Mouse (Mus musculus): Measurements from ENCODE around the gene C2cd3. TPM values are rescaled to one million over a fixed set of nuclear protein-coding genes. Genes with fewer than 3 reads are reported as not detected.

Gene C2cd3
- polyA plus RNA-seq, 1 experiment from 2014 or later, result 19.3 TPM

DNA sequence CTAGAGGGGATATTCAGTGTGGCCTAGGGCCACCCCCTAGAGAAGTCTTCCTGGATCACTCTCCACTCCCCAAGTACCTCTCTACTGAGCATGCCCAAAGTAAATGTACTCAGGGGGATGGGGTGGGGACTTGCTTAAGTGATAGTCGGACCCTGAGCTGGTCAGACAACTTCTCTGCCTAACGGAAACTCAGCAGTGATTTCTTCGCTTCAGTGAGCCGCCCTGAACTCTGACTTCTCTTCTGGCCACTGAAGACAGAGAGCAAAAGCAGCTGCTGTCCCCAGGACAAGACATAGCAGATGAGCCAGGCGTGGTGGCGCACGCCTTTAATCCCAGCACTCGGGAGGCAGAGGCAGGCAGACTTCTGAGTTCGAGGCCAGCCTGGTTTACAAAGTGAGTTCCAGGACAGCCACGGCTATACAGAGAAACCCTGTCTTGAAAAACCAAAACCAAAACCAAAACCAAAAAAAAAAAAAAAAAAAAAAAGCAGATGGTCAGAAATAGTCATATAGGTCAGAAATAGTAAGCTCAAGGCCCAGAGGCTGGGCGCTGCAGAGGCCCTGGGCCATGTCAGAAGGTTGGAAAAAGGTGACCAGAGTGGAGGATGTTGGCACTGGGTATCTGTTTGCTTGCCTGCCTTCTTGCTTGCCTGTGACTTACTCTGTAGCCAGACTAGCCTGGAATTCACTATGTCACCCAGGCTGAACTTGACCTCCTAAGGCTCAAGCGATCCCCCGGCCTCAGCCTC is 132.9 kb downstream of the C2cd3 start:
- Histone ChIP-seq H3K9me3 (ENCODE audit: control insufficient read depth, low read length) (no peaks in the 10 kb centered on the region), H3K9ac (ENCODE audit: low read length) (no peak overlapping the region), H3K27ac (replicated peaks in 1 of 2; ENCODE audit: control insufficient read depth in 1 of 2, insufficient read depth in 1 of 2, low read depth in 2 of 2, low read length in 2 of 2) (no peak overlapping the region), H3K4me3 (ENCODE audit: control insufficient read depth in 1 of 2, insufficient read depth in 1 of 2, low read depth in 1 of 2, low read length in 2 of 2) (no peak overlapping the region), H3K4me1 (ENCODE audit: control insufficient read depth in 2 of 2, insufficient read depth in 2 of 2, low read length in 2 of 2) (no peaks in the 10 kb centered on the region), H3K36me3 (ENCODE audit: control insufficient read depth, insufficient read depth, low read length) (peaks cover 3% of the 10 kb centered on the region; the same call in 1 of the 2 replicates), H3K4me2 (ENCODE audit: low read length) (no peak overlapping the region), H3K27me3 (ENCODE audit: control insufficient read depth, insufficient read depth, low read length) (no peaks in the 10 kb centered on the region)
- WGBS, result 79% methylated on average over 13 of the region's 13 CpGs
- no peak for ATAC-seq (ENCODE audit: insufficient number of reproducible peaks, insufficient read depth, low FRiP score, low read depth)

DNA sequence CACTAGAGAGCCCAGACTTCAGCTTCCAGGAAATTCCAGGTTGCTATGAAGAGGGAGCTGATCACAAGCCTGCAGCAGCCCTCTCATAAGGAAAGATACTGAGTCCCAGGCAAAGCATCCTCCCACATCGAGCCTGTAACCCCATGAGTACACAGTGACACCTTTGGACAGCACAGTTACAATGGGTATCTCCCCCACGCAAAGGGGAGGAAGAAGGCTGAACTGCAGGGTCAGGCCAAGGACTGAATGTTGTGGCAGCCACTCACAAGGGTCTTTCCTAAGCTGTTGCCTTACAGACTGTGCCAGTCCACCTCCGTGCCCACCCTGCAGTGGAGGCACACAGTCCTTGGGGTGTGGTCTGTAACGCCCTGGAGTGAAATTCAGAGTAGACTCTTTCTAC is 134.5 kb downstream of the C2cd3 start:
- H3K4me2 ChIP-seq (ENCODE audit: low read length), result no peak overlapping the region
- no peaks in the 10 kb centered on the region for H3K36me3 ChIP-seq (ENCODE audit: control insufficient read depth, insufficient read depth, low read length)
- H3K9ac ChIP-seq (ENCODE audit: low read length), result no peak overlapping the region
- no peaks in the 10 kb centered on the region for H3K27me3 ChIP-seq (ENCODE audit: control insufficient read depth, insufficient read depth, low read length)
- ATAC-seq (ENCODE audit: insufficient number of reproducible peaks, insufficient read depth, low FRiP score, low read depth), result no peak
- H3K27ac ChIP-seq (replicated peaks in 1 of 2; ENCODE audit: control insufficient read depth in 1 of 2, insufficient read depth in 1 of 2, low read depth in 2 of 2, low read length in 2 of 2), result no peak overlapping the region
- H3K4me1 ChIP-seq (ENCODE audit: control insufficient read depth in 2 of 2, insufficient read depth in 2 of 2, low read length in 2 of 2), result no peaks in the 10 kb centered on the region
- no peak overlapping the region for H3K4me3 ChIP-seq (ENCODE audit: control insufficient read depth in 1 of 2, insufficient read depth in 1 of 2, low read depth in 1 of 2, low read length in 2 of 2)
- 64% methylated on average over 4 of the region's 4 CpGs for WGBS
- H3K9me3 ChIP-seq (ENCODE audit: control insufficient read depth, low read length), result no peaks in the 10 kb centered on the region

DNA sequence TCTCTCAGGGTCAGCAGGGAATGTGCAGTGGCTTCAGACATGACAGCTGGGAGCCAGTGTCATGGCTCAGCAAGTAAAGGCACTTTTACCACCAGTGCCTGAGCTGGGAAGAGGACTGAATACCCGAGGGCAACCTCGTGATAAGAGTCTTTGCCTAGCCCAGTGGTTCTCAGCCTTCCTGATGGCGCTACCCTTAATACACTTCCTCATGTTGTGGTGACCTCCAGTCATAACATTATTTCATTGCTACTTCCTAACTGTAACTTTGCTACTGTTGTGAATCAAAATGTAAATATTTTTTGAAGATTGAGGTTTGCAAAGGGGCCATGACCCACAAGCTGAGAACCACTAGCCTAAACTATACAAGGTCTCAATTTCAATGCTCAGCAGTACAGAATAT is 136.6 kb downstream of the C2cd3 start:
- ATAC-seq (ENCODE audit: insufficient number of reproducible peaks, insufficient read depth, low FRiP score, low read depth), result no peak
- 56% methylated on average over 3 of the region's 3 CpGs for WGBS

DNA sequence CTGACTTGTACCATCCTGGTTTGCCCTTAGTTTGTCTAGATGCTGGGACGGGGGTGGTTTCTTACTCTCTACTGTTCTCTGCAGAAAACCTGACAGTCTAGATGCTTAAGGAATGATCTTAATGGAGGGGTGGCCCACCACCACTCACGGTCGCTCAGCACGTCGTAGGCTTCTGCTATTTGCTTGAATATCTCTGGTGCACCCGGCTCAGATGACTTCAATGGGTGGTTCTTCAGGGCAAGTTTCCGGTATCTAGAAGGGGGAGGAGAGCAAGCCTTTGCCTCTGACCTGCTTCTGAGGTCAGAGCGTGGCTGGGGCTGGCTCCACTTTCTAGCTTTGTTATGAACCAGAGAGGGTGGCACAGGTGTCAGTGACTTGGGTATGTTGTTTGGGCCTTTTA is 139.6 kb downstream of the C2cd3 start:
- Histone ChIP-seq H3K27me3 (ENCODE audit: control insufficient read depth, insufficient read depth, low read length) (no peaks in the 10 kb centered on the region; the same call in 1 of the 2 replicates), H3K4me2 (ENCODE audit: low read length) (no peak overlapping the region), H3K9me3 (ENCODE audit: control insufficient read depth, low read length) (no peaks in the 10 kb centered on the region), H3K9ac (ENCODE audit: low read length) (no peak overlapping the region), H3K36me3 (ENCODE audit: control insufficient read depth, insufficient read depth, low read length) (no peaks in the 10 kb centered on the region), H3K4me1 (ENCODE audit: control insufficient read depth in 2 of 2, insufficient read depth in 2 of 2, low read length in 2 of 2) (peaks cover 0 to 2% of the 10 kb centered on the region in 2 experiments; a peak in 1 of 4 replicates), H3K27ac (replicated peaks in 1 of 2; ENCODE audit: control insufficient read depth in 1 of 2, insufficient read depth in 1 of 2, low read depth in 2 of 2, low read length in 2 of 2) (no peak overlapping the region), H3K4me3 (ENCODE audit: control insufficient read depth in 1 of 2, insufficient read depth in 1 of 2, low read depth in 1 of 2, low read length in 2 of 2) (no peak overlapping the region)
- no peak for ATAC-seq (ENCODE audit: insufficient number of reproducible peaks, insufficient read depth, low FRiP score, low read depth)
- WGBS, result 63% methylated on average over 8 of the region's 8 CpGs

More for the DNA sequence above, 136.6 kb downstream of the C2cd3 start:
- no peak overlapping the region for H3K27ac ChIP-seq (replicated peaks in 1 of 2; ENCODE audit: control insufficient read depth in 1 of 2, insufficient read depth in 1 of 2, low read depth in 2 of 2, low read length in 2 of 2)
- H3K9me3 ChIP-seq (ENCODE audit: control insufficient read depth, low read length), result no peaks in the 10 kb centered on the region
- H3K4me2 ChIP-seq (ENCODE audit: low read length), result no peak overlapping the region
- H3K9ac ChIP-seq (ENCODE audit: low read length), result no peak overlapping the region
- no peaks in the 10 kb centered on the region for H3K36me3 ChIP-seq (ENCODE audit: control insufficient read depth, insufficient read depth, low read length)
- no peak overlapping the region for H3K4me3 ChIP-seq (ENCODE audit: control insufficient read depth in 1 of 2, insufficient read depth in 1 of 2, low read depth in 1 of 2, low read length in 2 of 2)
- no peaks in the 10 kb centered on the region; the same call in 1 of the 2 replicates for H3K27me3 ChIP-seq (ENCODE audit: control insufficient read depth, insufficient read depth, low read length)
- H3K4me1 ChIP-seq (ENCODE audit: control insufficient read depth in 2 of 2, insufficient read depth in 2 of 2, low read length in 2 of 2), result no peaks in the 10 kb centered on the region

DNA sequence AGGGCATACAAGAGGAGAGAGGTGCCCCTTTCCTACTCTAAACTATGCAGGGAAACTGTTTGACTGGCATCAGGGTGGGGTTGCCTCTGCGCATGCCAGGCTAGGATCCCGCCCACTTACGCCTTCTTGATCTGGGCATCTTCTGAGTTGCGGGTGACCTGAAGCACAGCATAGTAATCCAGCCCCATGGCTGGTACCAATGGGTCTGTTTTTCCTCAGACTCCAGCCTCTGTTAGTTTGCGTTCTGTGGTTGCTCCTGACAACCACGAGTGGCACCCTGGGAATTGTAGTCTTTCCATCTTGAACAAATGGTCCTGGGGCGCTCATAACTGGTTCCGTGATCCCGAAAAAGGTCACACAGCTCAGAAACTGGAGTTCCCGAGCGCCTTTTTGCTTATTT is 142.5 kb downstream of the C2cd3 start, which contains the start of gene Dnajb13:
Dnajb13 (minus strand) TSS at position 388 of the 400 bp plus-strand sequence.
- H3K9me3 ChIP-seq (ENCODE audit: control insufficient read depth, low read length), result no peaks in the 10 kb centered on the region
- H3K27me3 ChIP-seq (ENCODE audit: control insufficient read depth, insufficient read depth, low read length), result no peaks in the 10 kb centered on the region; the same call in 1 of the 2 replicates
- H3K27ac ChIP-seq (replicated peaks in 1 of 2; ENCODE audit: control insufficient read depth in 1 of 2, insufficient read depth in 1 of 2, low read depth in 2 of 2, low read length in 2 of 2), result no peak within 1 kb of the TSS
- H3K9ac ChIP-seq (ENCODE audit: low read length), result no peak within 1 kb of the TSS
- no peak for ATAC-seq (ENCODE audit: insufficient number of reproducible peaks, insufficient read depth, low FRiP score, low read depth)
- no peak within 1 kb of the TSS for H3K4me3 ChIP-seq (ENCODE audit: control insufficient read depth in 1 of 2, insufficient read depth in 1 of 2, low read depth in 1 of 2, low read length in 2 of 2)
- peaks cover 0 to 2% of the 10 kb centered on the region in 2 experiments; a peak in 1 of 4 replicates for H3K4me1 ChIP-seq (ENCODE audit: control insufficient read depth in 2 of 2, insufficient read depth in 2 of 2, low read length in 2 of 2)
- H3K4me2 ChIP-seq (ENCODE audit: low read length), result 0 out of 2 replicates have a peak within 1 kb of the TSS, but pooled peaks have one; percentile 7
- 44% methylated on average over 11 of the region's 11 CpGs for WGBS
- no peaks in the 10 kb centered on the region for H3K36me3 ChIP-seq (ENCODE audit: control insufficient read depth, insufficient read depth, low read length)

Other genes with a start within 250 kb of the C2cd3 start
- 14.7 and 18.0 TPM in 2 replicates for gene Lipt2, start 213.0 kb upstream of the C2cd3 start, polyA plus RNA-seq (2014; fragmentation: Nextera tagmentation; extraction: Ambion mirVana)
- gene Kcne3, start 195.7 kb upstream of the C2cd3 start, polyA plus RNA-seq (2014; fragmentation: Nextera tagmentation; extraction: Ambion mirVana), result 6.2 and 8.0 TPM in 2 replicates
- gene Pgm2l1, start 144.8 kb upstream of the C2cd3 start, polyA plus RNA-seq (2014; fragmentation: Nextera tagmentation; extraction: Ambion mirVana), result 1.7 and 2.1 TPM in 2 replicates
- gene P4ha3, start 86.7 kb upstream of the C2cd3 start, polyA plus RNA-seq (2014; fragmentation: Nextera tagmentation; extraction: Ambion mirVana), result 13.7 and 15.7 TPM in 2 replicates
- gene Ppme1, start 74 bp downstream of the C2cd3 start, polyA plus RNA-seq (2014; fragmentation: Nextera tagmentation; extraction: Ambion mirVana), result 54.7 and 57.5 TPM in 2 replicates
- gene Ucp3, start 100.8 kb downstream of the C2cd3 start, polyA plus RNA-seq (2014; fragmentation: Nextera tagmentation; extraction: Ambion mirVana), result 0.08 TPM in 2 replicates
- gene Ucp2, start 121.1 kb downstream of the C2cd3 start, polyA plus RNA-seq (2014; fragmentation: Nextera tagmentation; extraction: Ambion mirVana), result 127 and 130 TPM in 2 replicates
- 0.15 TPM in 1 of 2 replicates, not detected in the other for gene Dnajb13, start 142.7 kb downstream of the C2cd3 start, polyA plus RNA-seq (2014; fragmentation: Nextera tagmentation; extraction: Ambion mirVana)
- 22.8 and 26.6 TPM in 2 replicates for gene Coa4, start 164.8 kb downstream of the C2cd3 start, polyA plus RNA-seq (2014; fragmentation: Nextera tagmentation; extraction: Ambion mirVana)
- 107 and 119 TPM in 2 replicates for gene Rab6a, start 235.2 kb downstream of the C2cd3 start, polyA plus RNA-seq (2014; fragmentation: Nextera tagmentation; extraction: Ambion mirVana)
- 93.8 and 101 TPM in 2 replicates for gene Mrpl48, start 236.1 kb downstream of the C2cd3 start, polyA plus RNA-seq (2014; fragmentation: Nextera tagmentation; extraction: Ambion mirVana)

All from heart, embryonic 14.5 days (tissue).